Mouse (Mus musculus) left cerebral cortex, postnatal 14 days (tissue): Measurements from ENCODE around the gene Gabrg3. TPM values are rescaled to one million over a fixed set of nuclear protein-coding genes. Genes with fewer than 3 reads are reported as not detected.

Experiments used
- DNase-seq, 2 experiments: peaks; one replicate each; pipeline ENCODE4 v3.0.0; 2021 to 2022; ENCODE audit warnings: low spot score in 2 of 2, mixed read lengths in 1 of 2
- intact Hi-C: fragments of 180-260 bp; cut with DNase I; formaldehyde crosslinking; loops from one replicate; pipeline ENCODE4 v1.15.1; 2025
- total RNA-seq, 2 experiments: library from RNA; stranded (reverse); gene quantifications; 2 replicates each; pipeline ENCODE4 v1.2.3; 2021

Gabrg3 gene
- total RNA-seq, 2 experiments from 2014 or later = 33.1 to 35.2 TPM

DNA sequence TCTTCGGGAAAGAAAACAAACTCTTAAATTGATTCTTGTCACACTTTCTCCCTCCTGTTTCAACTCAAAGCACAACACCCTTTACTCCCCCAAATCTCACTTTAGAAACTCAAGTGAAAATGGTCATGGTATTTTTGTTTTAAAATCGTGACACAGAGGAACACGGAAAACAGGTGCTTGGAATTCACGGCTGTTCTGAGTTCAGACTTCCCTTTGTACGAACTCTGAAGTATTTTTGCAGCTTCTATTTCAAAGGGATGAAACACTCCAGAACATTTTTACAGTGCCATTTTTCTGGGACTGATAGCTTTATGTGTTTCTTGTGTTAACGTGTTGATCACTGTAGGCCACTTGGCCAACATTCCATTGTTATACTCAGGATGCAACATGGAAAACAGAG is 561.5 kb downstream of the Gabrg3 start:
- intact Hi-C loops = no loop called here
- peak in 1 of 2 experiments; percentile 13 for DNase-seq

DNA sequence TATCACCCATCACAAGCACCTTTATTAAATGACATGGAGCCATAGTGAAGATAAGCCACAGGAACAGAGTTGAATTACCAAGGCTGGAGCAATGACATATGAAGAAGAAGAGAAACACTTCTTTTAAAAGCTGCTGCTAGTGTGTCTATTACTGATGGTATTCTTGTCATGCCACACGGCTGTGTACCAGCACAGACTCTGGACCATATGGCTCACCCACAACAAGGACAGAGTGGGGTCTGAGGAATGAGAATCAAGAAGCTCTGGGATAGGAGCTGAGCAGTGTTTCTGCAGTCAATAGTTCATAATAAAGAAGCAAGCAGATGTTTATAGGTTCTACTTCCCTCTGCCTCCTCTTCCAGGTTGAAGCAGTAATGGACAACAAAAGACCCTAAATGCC is 585.1 kb downstream of the Gabrg3 start:
- DNase-seq = no peak
- intact Hi-C loops = no loop called here

DNA sequence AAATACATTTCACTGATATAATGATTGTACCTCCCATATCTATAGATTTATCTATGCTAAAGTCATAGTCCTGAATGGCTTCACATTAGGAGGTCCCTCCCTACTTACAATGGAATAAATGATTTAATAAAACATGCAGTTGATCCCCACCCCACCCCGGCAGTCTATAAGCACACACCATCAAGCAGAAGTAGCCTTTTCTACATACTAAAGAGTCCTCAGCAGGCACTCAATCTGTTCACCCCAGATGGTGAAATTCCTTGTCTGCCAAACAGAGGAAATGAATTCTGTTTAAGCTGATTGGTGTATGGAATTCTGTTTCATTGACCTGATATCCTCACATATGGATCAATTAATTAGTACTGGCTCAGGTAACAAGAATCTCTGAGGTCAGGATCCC is 607.9 kb downstream of the Gabrg3 start:
- intact Hi-C loops = no loop called here
- peak in 1 of 2 experiments; percentile 25 for DNase-seq

DNA sequence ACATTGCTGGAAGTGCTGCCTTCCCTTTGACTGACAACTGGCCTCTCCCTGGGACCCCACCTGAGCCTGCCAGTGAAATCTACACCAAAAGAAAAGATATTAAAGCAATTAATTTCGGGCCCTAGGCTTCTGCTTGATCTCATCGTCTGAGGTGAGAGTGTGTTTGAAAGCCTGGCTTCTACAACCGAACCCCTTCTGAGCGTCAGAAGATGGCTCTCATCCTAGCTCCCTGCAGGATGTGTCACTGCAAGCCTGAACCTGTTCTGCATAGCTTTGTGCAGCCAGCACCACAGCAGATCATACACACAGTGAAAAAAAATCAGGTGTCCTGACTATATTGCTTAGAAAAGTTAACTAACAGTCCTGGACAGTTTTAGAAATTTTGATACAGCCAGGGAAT is 618.8 kb downstream of the Gabrg3 start:
- intact Hi-C loops = no loop called here
- no peak for DNase-seq

DNA sequence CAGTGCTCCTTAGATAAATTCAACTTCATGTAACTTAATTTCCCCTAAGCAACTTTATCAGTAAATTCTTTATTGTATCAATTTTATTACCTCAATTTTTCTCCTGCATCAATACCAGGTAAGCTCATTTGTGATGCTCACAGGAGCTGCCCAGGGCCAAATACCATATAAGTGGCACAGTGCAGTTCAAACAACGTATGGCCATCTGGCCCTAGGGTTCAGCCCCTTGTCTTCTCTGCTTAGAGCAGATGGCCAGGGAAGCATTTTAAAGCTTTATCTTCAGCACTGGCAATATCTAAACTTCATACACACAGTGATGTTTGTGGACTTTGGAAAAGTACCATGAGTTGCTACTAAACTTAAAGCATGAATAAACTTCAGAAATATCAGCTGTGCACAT is 619.2 kb downstream of the Gabrg3 start:
- intact Hi-C loops = no loop called here
- DNase-seq = no peak

DNA sequence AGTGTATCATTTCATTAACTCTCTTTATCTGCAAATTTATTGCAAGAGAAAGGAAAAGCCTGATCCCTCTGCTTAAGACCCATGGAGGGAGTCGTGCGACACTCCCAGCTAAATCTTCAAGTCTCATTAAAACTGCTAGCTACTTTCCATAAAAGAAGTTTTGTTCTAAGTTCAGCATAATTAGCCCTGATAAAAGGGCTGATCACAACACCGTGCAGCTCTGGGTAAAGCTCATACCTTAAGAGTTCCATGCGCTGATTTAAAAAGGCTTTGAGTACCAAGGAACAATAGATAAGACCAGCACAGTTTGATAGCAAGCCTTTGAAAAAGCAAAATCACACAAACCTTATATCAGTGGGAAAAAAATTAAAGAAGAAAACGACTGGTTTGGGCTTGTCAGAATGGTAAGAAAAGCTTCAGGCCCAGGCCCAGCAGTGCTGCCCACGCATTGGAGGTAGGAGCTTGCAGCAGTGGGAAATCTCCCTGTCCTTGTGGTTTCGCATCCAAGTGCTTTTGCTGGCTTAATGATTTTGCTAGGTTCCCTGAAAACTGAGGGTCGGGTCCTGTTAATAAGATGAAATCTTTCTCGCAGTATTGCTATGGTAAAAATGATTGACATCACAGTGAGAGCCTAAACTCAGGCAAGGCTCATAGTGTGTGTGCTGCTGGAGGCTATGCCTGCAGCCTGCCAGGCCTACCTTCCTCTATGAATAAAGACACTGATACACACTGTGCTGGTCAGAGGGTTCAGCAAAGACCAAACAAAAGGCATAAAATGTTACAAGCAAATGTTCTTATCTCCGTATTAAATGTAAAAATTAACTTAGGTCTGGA is 621.2 kb downstream of the Gabrg3 start:
- intact Hi-C loops = no loop called here
- DNase-seq = peak; percentile 31 to 44

DNA sequence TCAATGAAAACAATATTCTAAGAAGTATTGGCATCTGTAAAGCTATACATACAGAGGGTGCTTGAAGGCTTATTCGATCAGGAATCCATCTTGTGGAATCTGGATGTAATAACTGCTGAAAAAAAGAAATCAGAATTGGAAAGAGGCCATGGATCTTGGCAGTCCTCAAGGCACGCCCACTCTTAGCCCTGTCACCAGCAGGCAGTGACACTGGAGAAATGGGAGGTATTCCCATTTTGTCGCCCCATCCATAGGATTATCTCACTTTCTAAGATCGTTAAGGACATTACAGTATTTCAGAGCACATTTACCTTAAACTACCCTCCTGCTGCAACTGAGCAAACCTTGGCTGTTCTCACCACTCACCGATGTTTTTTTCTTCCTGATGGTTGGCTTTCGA is 657.8 kb downstream of the Gabrg3 start:
- intact Hi-C loops = no loop called here
- DNase-seq = peak in 1 of 2 experiments; percentile 49

Other genes with a start within 250 kb of the Gabrg3 start
- gene Gabrb3, start 32.5 kb upstream of the Gabrg3 start, total RNA-seq = 100 to 1,000 TPM; 248 to 270 TPM
- 10 to 100 TPM; 63.8 to 80.7 TPM for gene Gabra5, start 122.9 kb upstream of the Gabrg3 start, total RNA-seq